Mouse (Mus musculus): ENCODE data around the gene Esp38.
"Not testable (repeated sequence)": the region's sequence is repeated elsewhere in the genome, so short reads cannot be mapped to it uniquely, and the experiment has no call there.

Gene Esp38

GRCm38 (mm10) chr17:39950220-39950619, at the start of gene Esp38:
TSS of gene Esp38 (plus strand) at chr17:39950520.
- DNase-seq (ENCODE audit: low spot score), result no peak

- DNase-seq (ENCODE audit: low spot score), result not testable (repeated sequence)
Observed at GRCm38 (mm10) chr17:39902928-39903545, 47.3 kb upstream of the Esp38 start.

Data from testis, postnatal 10 days (tissue).